Mouse (Mus musculus) embryonic facial prominence, embryonic 15.5 days (tissue): ENCODE results near the gene Atpif1. TPM values are rescaled to one million over a fixed set of nuclear protein-coding genes. Genes with fewer than 3 reads are reported as not detected.
A peak's percentile ranks its signal among the peaks of the same experiment; 100 is the strongest.
"Not testable (repeated sequence)": the region's sequence is repeated elsewhere in the genome, so short reads cannot be mapped to it uniquely, and the experiment has no call there.

Source experiments
- ATAC-seq: fragments of 200-750 bp; cut with Nextera tagmentation; 2 replicates; pipeline ENCODE4 v1.8.0; 2017; ENCODE audit warnings: low read depth, moderate TSS enrichment; ENCODE audit not compliant: insufficient number of reproducible peaks, low FRiP score, low TSS enrichment
- H3K27ac ChIP-seq: fragments of 300-500 bp; sonication (generic); replicated peaks from 2 replicates; pipeline ENCODE4 v1.5.1; 2015; ENCODE audit warnings: mild to moderate bottlenecking, inconsistent platforms
- H3K27me3 ChIP-seq: fragments of 300-500 bp; sonication (generic); 2 replicates; pipeline ENCODE4 v1.6.1; 2015; ENCODE audit warnings: inconsistent platforms
- H3K36me3 ChIP-seq: fragments of 300-500 bp; sonication (generic); 2 replicates; pipeline ENCODE4 v1.6.1; 2015; ENCODE audit warnings: mild to moderate bottlenecking, inconsistent platforms
- H3K4me1 ChIP-seq: fragments of 300-500 bp; sonication (generic); 2 replicates; pipeline ENCODE4 v1.6.1; 2015; ENCODE audit warnings: inconsistent platforms
- H3K4me2 ChIP-seq: fragments of 300-500 bp; sonication (generic); replicated peaks from 2 replicates; pipeline ENCODE4 v1.6.1; 2015; ENCODE audit warnings: mild to moderate bottlenecking, inconsistent platforms
- H3K4me3 ChIP-seq: fragments of 300-500 bp; sonication (generic); replicated peaks from 2 replicates; pipeline ENCODE4 v1.5.1; 2015; ENCODE audit warnings: mild to moderate bottlenecking, inconsistent platforms
- H3K9ac ChIP-seq: fragments of 300-500 bp; sonication (generic); 2 replicates; pipeline ENCODE4 v1.6.1; 2015; ENCODE audit warnings: inconsistent platforms
- H3K9me3 ChIP-seq: fragments of 300-500 bp; sonication (generic); replicated peaks from 2 replicates; pipeline ENCODE4 v1.6.1; 2016; ENCODE audit warnings: inconsistent platforms
- WGBS: fragments of 180-500 bp; shearing (Covaris S2); methylation state at CpG from one replicate; pipeline ENCODE4 v1.1.7; 2015; 5-methylcytosine and 5-hydroxymethylcytosine counted together
- polyA plus RNA-seq: library from polyadenylated mRNA; unstranded; fragments of >200 nt; fragmentation: Nextera tagmentation; extraction: Ambion mirVana; gene quantifications from 2 replicates; pipeline ENCODE4 v1.2.1, GENCODE M21; 2015

The Atpif1 gene
- 890 and 897 TPM in 2 replicates for polyA plus RNA-seq

DNA sequence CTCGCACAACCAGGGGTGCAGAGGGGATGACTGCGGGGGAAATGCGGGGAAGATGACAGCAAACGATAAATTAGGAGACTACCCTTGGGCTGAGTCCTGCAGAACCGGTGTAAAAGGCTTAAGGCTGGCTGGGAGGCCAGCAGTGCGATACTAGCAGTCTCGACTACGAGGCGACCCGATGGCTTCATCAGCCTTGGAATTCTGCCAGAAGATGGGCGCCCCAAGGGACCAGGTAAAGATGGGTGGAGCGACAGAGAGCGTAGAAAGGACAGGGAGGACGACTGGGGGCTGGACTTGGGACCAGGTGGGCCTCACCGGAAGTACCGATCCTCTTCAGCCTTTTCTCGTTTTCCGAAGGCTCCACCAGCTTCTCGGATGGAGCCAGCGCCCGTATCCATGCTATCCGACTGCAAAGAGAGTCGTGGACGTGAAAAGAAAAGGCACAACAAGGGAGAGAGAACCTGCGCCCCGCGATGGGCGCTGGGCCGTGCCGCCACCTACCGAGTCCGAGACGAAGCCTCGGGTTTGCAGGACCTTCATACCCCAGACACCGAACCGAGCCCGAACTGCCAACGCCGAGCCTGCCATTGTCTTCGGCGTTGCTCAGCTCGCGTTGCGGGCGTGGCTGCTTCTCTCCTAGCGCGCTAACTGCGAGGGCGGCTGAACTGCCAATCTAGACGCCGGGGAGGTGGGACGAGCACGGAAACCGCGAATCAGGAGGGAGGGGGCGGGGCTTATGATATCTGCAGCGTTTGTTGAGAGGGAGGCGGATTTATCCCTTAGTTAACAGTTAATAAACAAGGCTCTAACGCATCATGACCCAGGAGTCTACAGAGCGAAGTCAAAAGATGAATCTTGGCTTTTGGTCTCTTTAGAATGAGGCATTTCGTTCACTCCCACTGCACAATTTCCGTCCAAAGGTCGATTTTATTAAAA is at the start of gene Atpif1:
Atpif1 (minus strand) TSS at position 679 of the 936 bp plus-strand sequence.
- H3K4me1 ChIP-seq: peaks cover 36% of the 10 kb centered on the region
- under 1% methylated on average over 63 of the region's 63 CpGs for WGBS

DNA sequence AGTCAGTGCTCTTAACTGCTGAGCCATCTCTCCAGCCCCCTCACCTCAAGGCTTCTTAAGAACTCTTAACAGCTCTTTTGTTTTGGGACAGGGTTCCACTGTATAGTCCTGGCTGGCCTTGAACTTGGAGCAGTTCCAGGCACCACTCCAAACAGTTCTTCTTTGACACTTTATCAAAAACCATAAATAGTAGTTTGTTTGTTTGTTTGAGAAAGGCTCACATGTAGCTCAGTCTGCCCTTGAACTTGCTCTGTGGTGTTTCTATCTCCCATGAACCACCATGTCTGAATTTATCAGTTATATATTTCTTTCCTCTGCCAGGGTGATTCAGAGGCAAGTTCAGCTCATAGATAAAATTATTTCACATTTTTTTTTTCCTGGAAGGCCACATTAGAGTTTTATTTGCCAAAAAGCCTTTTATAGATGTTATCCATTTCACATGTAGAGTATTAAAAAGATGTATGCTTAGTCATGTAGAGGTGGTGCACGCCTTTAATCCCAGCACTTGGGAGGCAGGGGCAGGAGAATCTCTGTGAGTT is 41.4 kb upstream of the Atpif1 start:
- Histone ChIP-seq H3K27me3 (no peaks in the 10 kb centered on the region), H3K27ac (no peak overlapping the region), H3K9me3 (no peaks in the 10 kb centered on the region), H3K4me2 (no peak overlapping the region), H3K36me3 (no peaks in the 10 kb centered on the region), H3K4me1 (no peaks in the 10 kb centered on the region), H3K9ac (no peak overlapping the region), H3K4me3 (no peak overlapping the region)
- ATAC-seq: no peak
- WGBS: 80% methylated on average over 1 of the region's 1 CpGs

More for the DNA sequence above, at the start of gene Atpif1:
- Histone ChIP-seq H3K27ac (peak within 1 kb of the TSS; percentile 99), H3K4me3 (peak within 1 kb of the TSS; percentile 84), H3K4me2 (peak within 1 kb of the TSS; percentile 78), H3K9ac (peak within 1 kb of the TSS; percentile 95), H3K27me3 (no peaks in the 10 kb centered on the region), H3K36me3 (peaks cover 20% of the 10 kb centered on the region), H3K9me3 (no peaks in the 10 kb centered on the region)
- ATAC-seq: peak; percentile 88

DNA sequence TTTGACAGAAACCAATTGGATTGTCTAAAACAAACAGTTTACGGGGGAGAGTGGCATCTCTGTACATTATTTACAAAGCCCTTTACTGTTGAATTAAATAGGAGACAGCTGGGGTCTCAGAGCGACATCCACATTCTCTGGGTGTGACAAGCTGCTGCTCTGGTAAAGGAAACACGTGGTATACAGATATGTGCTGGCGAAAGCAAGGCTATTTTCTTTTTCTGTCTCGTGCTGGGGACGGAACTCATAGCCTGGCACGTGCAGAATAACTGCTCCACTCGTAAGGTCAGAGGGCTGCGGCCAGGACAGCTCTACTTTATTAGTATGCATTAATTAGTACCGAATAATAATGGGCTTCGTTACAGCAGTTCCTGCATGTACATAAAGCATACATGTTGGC is 39.9 kb upstream of the Atpif1 start:
- WGBS: 41% methylated on average over 11 of the region's 11 CpGs
- H3K4me1 ChIP-seq: no peaks in the 10 kb centered on the region
- H3K9me3 ChIP-seq: no peaks in the 10 kb centered on the region
- no peak for ATAC-seq
- H3K9ac ChIP-seq: no peak overlapping the region
- no peak overlapping the region for H3K4me2 ChIP-seq
- H3K36me3 ChIP-seq: no peaks in the 10 kb centered on the region
- no peak overlapping the region for H3K27ac ChIP-seq
- H3K27me3 ChIP-seq: no peaks in the 10 kb centered on the region
- no peak overlapping the region for H3K4me3 ChIP-seq

DNA sequence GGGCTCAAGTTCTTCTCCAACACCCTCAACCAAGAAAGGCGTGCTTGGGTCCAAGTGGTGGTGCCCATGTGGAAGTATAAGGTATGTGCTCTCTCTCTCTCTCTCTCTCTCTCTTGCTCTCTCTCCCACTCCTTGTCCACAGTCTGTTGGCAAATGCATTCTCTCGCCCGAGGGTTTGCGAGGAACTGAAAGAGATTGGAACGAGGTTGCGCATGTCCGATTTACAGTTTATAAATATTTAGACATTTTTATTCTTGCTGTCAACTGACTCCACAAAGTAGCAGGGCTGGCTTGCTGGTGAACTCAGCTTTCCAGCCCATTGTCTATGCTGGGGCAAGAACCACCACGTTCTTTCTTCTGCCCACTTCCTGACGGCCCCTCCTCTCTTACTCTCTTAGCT is 37.7 kb upstream of the Atpif1 start:
- 75% methylated on average over 9 of the region's 9 CpGs for WGBS
- no peaks in the 10 kb centered on the region for H3K9me3 ChIP-seq

DNA sequence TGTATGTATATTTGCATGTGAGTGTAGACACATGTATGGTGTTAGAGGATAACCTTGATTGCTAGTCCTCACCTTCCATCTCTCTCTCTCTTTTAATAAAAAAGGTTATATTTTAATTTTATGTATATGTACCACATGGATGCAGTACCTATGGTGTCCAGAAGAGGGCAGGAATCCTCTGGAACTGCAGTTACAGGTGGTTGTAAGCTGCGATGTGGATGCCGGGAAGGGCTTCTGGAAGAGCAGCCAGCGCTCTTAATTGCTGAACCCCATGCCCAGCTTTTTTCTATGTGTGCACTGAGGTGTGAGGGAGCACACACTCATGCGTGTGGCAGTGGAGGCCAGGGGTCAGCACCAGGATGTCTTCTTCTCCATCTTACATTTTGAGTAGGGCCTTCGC is 35.7 kb upstream of the Atpif1 start:
- Histone ChIP-seq H3K36me3 (no peaks in the 10 kb centered on the region), H3K9me3 (no peaks in the 10 kb centered on the region), H3K27me3 (no peaks in the 10 kb centered on the region), H3K9ac (no peak overlapping the region), H3K4me1 (no peaks in the 10 kb centered on the region), H3K27ac (no peak overlapping the region), H3K4me3 (no peak overlapping the region), H3K4me2 (no peak overlapping the region)
- ATAC-seq: no peak
- WGBS: 87% methylated on average over 5 of the region's 5 CpGs

More for the DNA sequence above, 37.7 kb upstream of the Atpif1 start:
- Histone ChIP-seq H3K4me1 (no peaks in the 10 kb centered on the region), H3K36me3 (no peaks in the 10 kb centered on the region), H3K27me3 (no peaks in the 10 kb centered on the region), H3K27ac (no peak overlapping the region), H3K9ac (no peak overlapping the region), H3K4me2 (no peak overlapping the region), H3K4me3 (no peak overlapping the region)
- ATAC-seq: no peak

DNA sequence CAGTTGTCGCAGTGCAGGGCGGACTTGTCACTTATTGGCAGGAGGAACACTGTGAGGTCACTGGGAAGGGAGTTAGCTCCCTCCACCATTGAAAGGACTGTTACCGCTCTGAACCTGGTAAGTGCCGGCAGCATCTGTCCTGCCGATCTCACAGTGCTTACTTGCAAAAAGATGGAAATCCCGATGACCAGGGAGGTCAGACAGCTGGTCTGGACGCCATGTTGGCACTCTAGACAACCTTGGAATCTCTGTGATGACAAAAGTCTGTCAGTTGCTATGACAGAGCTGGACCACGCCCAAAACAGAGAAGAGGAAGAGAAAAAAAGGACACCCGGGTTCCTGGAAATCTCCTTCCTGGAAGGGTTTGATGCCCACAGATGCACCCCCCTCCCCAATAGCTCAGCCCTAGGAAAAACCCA is 33.9 kb upstream of the Atpif1 start:
- WGBS: 66% methylated on average over 9 of the region's 9 CpGs
- Histone ChIP-seq H3K27me3 (no peaks in the 10 kb centered on the region), H3K9ac (no peak overlapping the region), H3K4me1 (no peaks in the 10 kb centered on the region), H3K4me3 (no peak overlapping the region), H3K9me3 (no peaks in the 10 kb centered on the region), H3K27ac (no peak overlapping the region), H3K36me3 (no peaks in the 10 kb centered on the region), H3K4me2 (no peak overlapping the region)
- ATAC-seq: no peak

DNA sequence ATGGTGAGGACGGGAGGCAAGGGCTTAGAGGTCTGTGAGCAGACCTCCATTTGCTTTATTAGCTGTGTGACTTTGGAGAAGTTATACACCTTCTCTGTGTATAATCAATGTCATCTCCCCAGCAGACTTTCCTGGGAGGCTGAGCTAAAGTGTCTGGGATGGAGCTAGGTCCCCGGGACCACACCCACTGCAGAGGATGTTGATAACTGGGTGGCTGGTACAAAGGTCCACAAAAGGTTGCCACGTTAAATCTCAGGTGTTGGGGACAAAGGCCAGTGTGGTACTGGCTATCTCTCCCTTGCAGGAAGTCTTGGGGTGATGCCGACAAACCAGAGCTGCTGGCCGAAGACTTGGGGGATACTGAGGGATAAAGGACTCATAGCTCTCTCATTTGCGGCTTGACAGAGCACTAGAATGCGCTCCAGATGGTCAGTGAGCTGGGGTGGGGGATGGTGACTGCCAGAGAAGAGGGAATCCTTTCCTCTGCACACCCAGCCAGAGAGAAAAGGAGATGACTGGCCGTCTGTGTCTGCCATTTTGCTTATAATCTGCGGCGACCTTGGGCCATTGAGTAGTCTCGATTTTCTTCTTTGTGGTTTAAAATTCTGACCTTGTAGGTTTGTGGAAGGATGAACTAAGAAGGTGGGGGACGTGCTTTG is 31.8 kb upstream of the Atpif1 start:
- Histone ChIP-seq H3K4me2 (no peak overlapping the region), H3K4me1 (no peaks in the 10 kb centered on the region), H3K27ac (no peak overlapping the region), H3K27me3 (no peaks in the 10 kb centered on the region), H3K36me3 (no peaks in the 10 kb centered on the region), H3K9me3 (no peaks in the 10 kb centered on the region), H3K4me3 (no peak overlapping the region), H3K9ac (no peak overlapping the region)
- ATAC-seq: no peak
- WGBS: 67% methylated on average over 12 of the region's 12 CpGs

DNA sequence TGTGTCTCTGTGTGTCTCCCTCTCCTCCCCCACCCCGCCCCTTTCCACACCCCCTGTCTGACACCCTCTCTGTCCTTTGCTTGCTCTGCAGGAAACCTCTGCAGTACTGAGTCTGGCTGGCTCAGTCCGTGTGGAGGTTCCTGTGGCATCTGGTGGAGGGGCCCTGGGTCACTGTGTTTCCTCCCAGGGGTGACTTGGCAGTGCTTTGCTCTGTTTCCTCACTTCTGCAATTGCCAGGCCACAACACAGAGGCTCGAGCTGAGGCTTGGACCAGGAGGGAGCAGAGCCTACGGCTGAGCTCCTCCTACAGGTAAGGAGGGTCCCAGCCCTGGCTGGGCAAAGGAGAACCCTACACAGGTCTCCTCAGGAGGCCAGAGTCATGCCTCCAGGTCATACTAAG is 30.5 kb upstream of the Atpif1 start, which contains the start of gene Ptafr:
Ptafr (plus strand) TSS at position 103 of the 400 bp plus-strand sequence.
- Histone ChIP-seq H3K4me2 (no peak within 1 kb of the TSS), H3K9me3 (no peaks in the 10 kb centered on the region), H3K4me3 (no peak within 1 kb of the TSS), H3K4me1 (no peaks in the 10 kb centered on the region), H3K9ac (no peak within 1 kb of the TSS; the same call in 1 of the 2 replicates), H3K27ac (no peak within 1 kb of the TSS), H3K36me3 (no peaks in the 10 kb centered on the region), H3K27me3 (no peaks in the 10 kb centered on the region)
- ATAC-seq: no peak
- 32% methylated on average over 4 of the region's 4 CpGs for WGBS

DNA sequence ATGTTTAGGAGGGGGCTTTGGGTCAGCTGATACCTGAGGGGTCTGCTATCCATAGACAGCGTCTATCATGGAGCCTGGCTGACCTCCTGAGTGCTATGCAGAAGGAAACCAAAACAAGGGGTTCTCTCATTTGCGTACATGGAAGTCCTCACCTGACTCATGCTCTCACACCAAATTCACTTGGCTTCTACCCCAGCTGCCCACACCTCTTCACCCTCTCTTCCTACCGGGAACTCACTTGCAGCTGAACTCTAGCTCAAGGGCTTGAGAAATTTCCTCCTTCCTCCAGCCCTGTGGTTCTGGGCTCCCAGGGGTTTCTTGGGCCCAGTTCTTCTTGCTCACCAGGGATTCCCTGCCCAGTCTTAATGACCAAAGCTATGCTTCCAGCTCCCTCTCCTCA is 29.8 kb upstream of the Atpif1 start:
- H3K4me2 ChIP-seq: no peak overlapping the region
- H3K36me3 ChIP-seq: no peaks in the 10 kb centered on the region
- WGBS: 73% methylated on average over 3 of the region's 3 CpGs
- H3K4me3 ChIP-seq: no peak overlapping the region
- no peak overlapping the region for H3K27ac ChIP-seq
- no peaks in the 10 kb centered on the region for H3K4me1 ChIP-seq
- no peak overlapping the region for H3K9ac ChIP-seq
- ATAC-seq: no peak
- H3K27me3 ChIP-seq: no peaks in the 10 kb centered on the region
- H3K9me3 ChIP-seq: no peaks in the 10 kb centered on the region

DNA sequence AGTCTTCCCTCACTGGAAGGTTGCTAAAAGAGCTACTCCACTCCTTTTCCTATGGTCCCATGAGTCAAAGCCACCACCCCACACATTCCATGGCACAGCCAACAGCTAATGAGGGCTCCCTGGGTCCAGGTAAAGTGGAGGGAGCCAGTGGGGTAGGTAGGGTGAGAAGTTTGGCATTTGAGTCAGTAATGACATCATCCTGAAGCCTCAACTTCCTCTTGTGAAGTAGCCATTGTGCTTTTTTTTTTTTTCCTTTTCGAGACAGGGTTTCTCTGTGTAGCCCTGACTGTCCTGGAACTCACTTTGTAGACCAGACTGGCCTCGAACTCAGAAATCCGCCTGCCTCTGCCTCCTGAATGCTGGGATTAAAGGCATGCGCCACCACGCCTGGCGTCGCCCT is 22.1 kb upstream of the Atpif1 start:
- not testable (repeated sequence) for H3K9ac ChIP-seq, H3K9me3 ChIP-seq, H3K27ac ChIP-seq, H3K27me3 ChIP-seq, H3K4me2 ChIP-seq, H3K4me1 ChIP-seq, ATAC-seq, H3K4me3 ChIP-seq
- peaks cover 34% of the 10 kb centered on the region for H3K36me3 ChIP-seq
- 91% methylated on average over 7 of the region's 7 CpGs for WGBS

DNA sequence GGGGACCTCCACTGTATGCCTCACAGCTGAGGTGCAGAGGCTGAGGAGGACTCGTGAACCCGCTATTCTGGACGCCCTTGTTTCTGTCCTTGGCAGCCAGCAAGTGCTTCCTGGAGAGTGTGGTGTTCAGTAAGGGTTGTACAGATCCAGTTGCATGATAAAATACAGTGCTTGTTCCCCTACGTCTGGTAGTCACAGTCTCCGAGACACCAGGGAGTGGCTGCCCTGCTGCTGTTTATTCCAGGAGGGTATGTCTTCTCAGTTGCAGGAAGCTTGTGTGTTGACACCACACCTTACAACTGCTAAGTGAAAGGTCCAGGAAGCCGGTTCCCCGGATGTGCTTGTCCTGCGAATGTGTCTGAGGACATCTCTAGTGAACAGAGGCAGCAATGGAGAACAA is 21.2 kb upstream of the Atpif1 start:
- ATAC-seq: no peak
- peaks cover 41% of the 10 kb centered on the region for H3K36me3 ChIP-seq
- H3K27me3 ChIP-seq: no peaks in the 10 kb centered on the region

More for the DNA sequence above, 21.2 kb upstream of the Atpif1 start:
- H3K9me3 ChIP-seq: no peaks in the 10 kb centered on the region
- H3K4me1 ChIP-seq: no peaks in the 10 kb centered on the region
- no peak overlapping the region for H3K4me3 ChIP-seq
- H3K9ac ChIP-seq: no peak overlapping the region
- no peak overlapping the region for H3K27ac ChIP-seq
- 74% methylated on average over 8 of the region's 8 CpGs for WGBS
- no peak overlapping the region for H3K4me2 ChIP-seq
